Mouse (Mus musculus): ENCODE measurements around the gene Evpl.

- no peak for TF ChIP-seq CTCF (IDR thresholded peaks at IDR 0.05; ENCODE audit: borderline replicate concordance, extremely low read depth, insufficient read depth, insufficient read length)
- TF ChIP-seq POLR2A (IDR thresholded peaks at IDR 0.05; ENCODE audit: borderline replicate concordance, extremely low read depth, insufficient read depth, insufficient read length, poor library complexity, severe bottlenecking) = no peak
Measured at GRCm38 (mm10) chr11:116209257-116209656, 28.6 kb downstream of the Evpl start.
